Mouse (Mus musculus) limb, embryonic 12.5 days (tissue): ENCODE measurements at regions not wholly inside any gene's neighbourhood (a gene's known extent, or its start where the extent isn't known, plus 50 kb on each side); places are given as distances from the start of the nearest gene placed in this dataset.

ENCODE experiments used
- ATAC-seq: fragments of 200-750 bp; cut with Nextera tagmentation; 2 replicates; pipeline ENCODE4 v1.8.0; 2017; ENCODE audit warnings: low read depth, moderate TSS enrichment; ENCODE audit not compliant: insufficient number of reproducible peaks, insufficient read depth, low FRiP score, low TSS enrichment
- H3K27ac ChIP-seq: fragments of 300-500 bp; sonication (generic); 2 replicates; pipeline ENCODE4 v1.5.1; 2016; ENCODE audit warnings: mild to moderate bottlenecking, moderate library complexity
- H3K27me3 ChIP-seq: fragments of 300-500 bp; sonication (generic); 2 replicates; pipeline ENCODE4 v1.6.1; 2016; ENCODE audit warnings: mild to moderate bottlenecking, moderate library complexity
- H3K36me3 ChIP-seq: fragments of 300-500 bp; sonication (generic); 2 replicates; pipeline ENCODE4 v1.6.1; 2016; ENCODE audit warnings: mild to moderate bottlenecking, moderate library complexity
- H3K4me1 ChIP-seq: fragments of 300-500 bp; sonication (generic); replicated peaks from 2 replicates; pipeline ENCODE4 v1.6.1; 2016
- H3K4me2 ChIP-seq: fragments of 300-500 bp; sonication (generic); 2 replicates; pipeline ENCODE4 v1.6.1; 2016; ENCODE audit warnings: mild to moderate bottlenecking, moderate library complexity
- H3K4me3 ChIP-seq: fragments of 300-500 bp; sonication (generic); replicated peaks from 2 replicates; pipeline ENCODE4 v1.5.1; 2016; ENCODE audit warnings: mild to moderate bottlenecking
- H3K9ac ChIP-seq: fragments of 300-500 bp; sonication (generic); replicated peaks from 2 replicates; pipeline ENCODE4 v1.6.1; 2016; ENCODE audit warnings: mild to moderate bottlenecking, moderate library complexity
- H3K9me3 ChIP-seq: fragments of 300-500 bp; sonication (generic); 2 replicates; pipeline ENCODE4 v1.6.1; 2016; ENCODE audit warnings: mild to moderate bottlenecking, moderate library complexity
- WGBS: fragments of 180-500 bp; shearing (Covaris S2); methylation state at CpG from one replicate; pipeline ENCODE4 v1.1.7; 2016; 5-methylcytosine and 5-hydroxymethylcytosine counted together

GRCm38 (mm10) chr16:55540336-55541015 is 242.7 kb upstream of the Zpld1 start:
- no peak for ATAC-seq
- Histone ChIP-seq H3K9ac (no peak overlapping the region), H3K4me3 (no peak overlapping the region), H3K27ac (no peak overlapping the region), H3K27me3 (no peaks in the 10 kb centered on the region), H3K4me1 (no peaks in the 10 kb centered on the region), H3K4me2 (no peak overlapping the region), H3K36me3 (no peaks in the 10 kb centered on the region), H3K9me3 (no peaks in the 10 kb centered on the region)
- 88% methylated on average over 3 of the region's 3 CpGs for WGBS

DNA sequence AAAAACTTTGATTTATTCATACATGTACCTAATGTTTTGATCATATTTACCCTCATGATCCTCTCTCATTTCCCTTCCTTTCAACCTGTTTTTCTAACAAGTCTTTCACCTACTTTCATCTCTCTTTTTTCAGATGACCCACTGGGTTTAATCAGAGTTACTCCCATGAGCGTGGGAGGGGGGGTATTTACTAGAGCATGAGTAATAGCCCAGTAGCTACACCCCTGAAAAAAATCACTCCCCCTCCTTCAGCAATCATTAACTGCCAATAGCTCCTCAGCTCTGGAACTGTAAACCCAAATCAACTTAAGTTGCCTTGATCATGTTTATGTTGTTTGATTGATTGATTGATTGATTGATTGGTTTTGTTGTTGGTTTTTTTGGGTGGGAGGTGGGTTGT is 241.4 kb upstream of the Zpld1 start:
- Histone ChIP-seq H3K9me3 (no peaks in the 10 kb centered on the region), H3K4me2 (no peak overlapping the region), H3K4me1 (no peaks in the 10 kb centered on the region), H3K4me3 (no peak overlapping the region), H3K27ac (no peak overlapping the region), H3K36me3 (no peaks in the 10 kb centered on the region), H3K27me3 (no peaks in the 10 kb centered on the region), H3K9ac (no peak overlapping the region)
- 65% methylated on average over 1 of the region's 1 CpGs for WGBS
- no peak for ATAC-seq

DNA sequence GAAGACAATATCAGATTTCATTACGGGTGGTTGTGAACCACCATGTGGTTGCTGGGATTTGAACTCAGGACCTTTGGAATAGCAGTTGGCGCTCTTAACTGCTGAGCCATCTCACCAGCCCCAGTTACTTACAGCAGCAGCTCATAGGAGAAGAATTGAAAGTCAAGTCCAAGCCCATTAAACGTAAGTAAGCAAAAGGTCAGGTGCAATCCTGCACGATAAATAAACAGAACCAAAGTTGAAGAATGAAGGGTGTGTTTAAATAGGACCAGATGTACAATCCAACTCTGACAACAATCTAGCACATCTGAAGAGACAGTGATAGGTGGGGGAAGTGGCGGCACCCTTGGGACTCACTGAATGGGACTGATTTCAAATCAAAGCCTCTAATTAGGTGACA is 239.8 kb upstream of the Zpld1 start:
- H3K9me3 ChIP-seq, result no peaks in the 10 kb centered on the region
- H3K27ac ChIP-seq, result no peak overlapping the region
- ATAC-seq, result no peak
- 83% methylated on average over 5 of the region's 5 CpGs for WGBS
- H3K36me3 ChIP-seq, result no peaks in the 10 kb centered on the region
- no peak overlapping the region for H3K4me2 ChIP-seq
- no peak overlapping the region for H3K4me3 ChIP-seq
- H3K4me1 ChIP-seq, result no peaks in the 10 kb centered on the region
- no peak overlapping the region for H3K9ac ChIP-seq
- no peaks in the 10 kb centered on the region for H3K27me3 ChIP-seq

DNA sequence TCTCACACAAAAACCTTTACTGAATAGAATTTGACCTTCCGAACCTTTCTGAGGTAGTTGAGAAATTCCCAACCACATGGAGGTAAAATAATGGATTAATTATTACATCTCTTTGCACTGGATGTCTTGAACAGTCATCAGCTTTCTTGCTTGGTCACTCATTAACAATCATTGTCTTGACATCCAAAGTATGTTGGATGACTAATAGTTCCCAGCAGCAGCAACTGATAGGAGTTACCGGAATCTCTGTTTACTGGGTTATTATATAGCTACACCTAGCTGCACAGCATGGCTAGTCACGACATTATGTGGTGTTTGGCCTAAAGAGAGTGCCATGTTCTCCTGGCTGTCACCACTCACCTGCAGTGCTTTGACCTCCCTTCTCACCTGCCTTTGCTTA is 234.9 kb upstream of the Zpld1 start:
- Histone ChIP-seq H3K27me3 (no peaks in the 10 kb centered on the region), H3K36me3 (no peaks in the 10 kb centered on the region), H3K4me3 (no peak overlapping the region), H3K9ac (no peak overlapping the region), H3K9me3 (no peaks in the 10 kb centered on the region), H3K27ac (no peak overlapping the region), H3K4me1 (no peaks in the 10 kb centered on the region), H3K4me2 (no peak overlapping the region)
- 90% methylated on average over 3 of the region's 3 CpGs for WGBS
- no peak for ATAC-seq

DNA sequence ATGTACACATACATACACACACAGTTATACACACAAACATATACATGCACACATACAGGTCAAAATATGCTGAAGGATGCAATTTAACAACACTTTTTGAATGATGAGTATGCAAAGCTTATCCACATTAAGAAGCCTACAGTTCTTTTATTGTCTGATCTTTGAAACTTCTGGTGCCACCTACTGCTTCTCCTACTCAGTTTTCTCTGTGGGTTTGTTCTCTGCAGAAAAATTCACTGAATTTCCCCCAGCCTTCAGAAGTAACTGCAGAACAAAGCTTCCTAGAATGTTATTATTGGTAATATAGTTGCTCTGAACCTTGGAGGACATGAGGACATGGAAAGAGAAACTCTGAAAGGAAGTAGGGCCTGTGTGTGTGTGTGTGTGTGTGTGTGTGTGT is 233.1 kb upstream of the Zpld1 start:
- no peaks in the 10 kb centered on the region for H3K27me3 ChIP-seq
- H3K27ac ChIP-seq, result no peak overlapping the region
- no peaks in the 10 kb centered on the region for H3K4me1 ChIP-seq
- no peak overlapping the region for H3K9ac ChIP-seq
- no peak for ATAC-seq
- H3K9me3 ChIP-seq, result no peaks in the 10 kb centered on the region
- no peak overlapping the region for H3K4me3 ChIP-seq
- H3K4me2 ChIP-seq, result no peak overlapping the region
- no peaks in the 10 kb centered on the region for H3K36me3 ChIP-seq

GRCm38 (mm10) chr16:55527680-55528079 is 229.9 kb upstream of the Zpld1 start:
- Histone ChIP-seq H3K9ac (no peak overlapping the region), H3K27ac (no peak overlapping the region), H3K4me2 (no peak overlapping the region), H3K27me3 (no peaks in the 10 kb centered on the region), H3K4me1 (no peaks in the 10 kb centered on the region), H3K9me3 (no peaks in the 10 kb centered on the region), H3K36me3 (no peaks in the 10 kb centered on the region), H3K4me3 (no peak overlapping the region)
- WGBS, result 85% methylated on average over 5 of the region's 5 CpGs
- ATAC-seq, result no peak

DNA sequence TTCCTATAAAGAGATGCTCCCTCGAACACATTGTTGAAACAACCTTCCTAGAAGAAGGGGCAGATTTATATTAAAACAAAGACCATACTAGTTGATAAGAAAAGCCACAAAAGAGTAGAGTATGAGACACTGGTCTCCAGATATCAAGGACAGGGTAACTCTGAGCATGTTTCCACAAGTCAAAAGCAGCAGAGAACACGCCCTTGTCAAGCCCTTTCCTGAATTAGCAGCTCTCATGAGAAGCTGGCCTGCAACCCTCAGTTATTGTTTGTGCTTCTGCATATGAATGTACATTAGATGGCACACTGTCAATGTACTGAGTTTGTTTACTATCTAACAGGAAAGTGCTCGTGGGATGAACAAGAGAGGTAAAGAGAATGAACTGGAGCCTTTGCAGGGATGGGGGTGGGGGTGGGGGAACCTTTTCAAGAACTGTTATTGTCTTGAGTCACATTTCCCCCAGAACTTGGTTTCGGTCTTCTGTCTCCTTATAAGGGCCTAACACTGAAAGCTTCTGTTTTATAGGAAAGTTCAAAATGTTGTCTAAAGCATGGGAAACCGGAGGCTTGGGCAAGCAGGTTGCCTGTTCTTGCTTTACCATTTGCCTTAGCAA is 228.6 kb upstream of the Zpld1 start:
- Histone ChIP-seq H3K9me3 (no peaks in the 10 kb centered on the region), H3K4me2 (no peak overlapping the region), H3K4me1 (no peaks in the 10 kb centered on the region), H3K27ac (no peak overlapping the region), H3K9ac (no peak overlapping the region), H3K36me3 (no peaks in the 10 kb centered on the region), H3K27me3 (no peaks in the 10 kb centered on the region), H3K4me3 (no peak overlapping the region)
- ATAC-seq, result no peak
- WGBS, result 76% methylated on average over 5 of the region's 5 CpGs

DNA sequence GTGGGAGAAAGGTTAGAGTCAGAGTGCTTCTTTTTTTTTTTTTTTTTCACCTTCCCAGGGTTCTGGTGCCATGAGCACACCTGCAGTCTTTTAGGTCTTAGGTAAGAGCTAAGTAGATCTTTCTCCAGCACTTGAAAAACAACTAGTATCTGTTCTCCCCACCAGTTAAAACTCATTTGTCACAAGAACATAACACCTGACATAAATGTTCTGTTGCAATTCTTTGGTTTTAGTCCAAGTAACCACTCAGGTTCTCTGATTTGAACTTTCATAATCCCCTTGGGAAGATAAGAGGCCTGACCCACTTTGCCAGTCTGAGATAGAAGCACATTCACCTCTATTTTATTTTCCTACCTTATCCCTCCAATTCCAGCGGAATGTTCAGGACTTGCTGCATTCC is 225.5 kb upstream of the Zpld1 start:
- Histone ChIP-seq H3K4me3 (no peak overlapping the region), H3K27me3 (no peaks in the 10 kb centered on the region), H3K36me3 (no peaks in the 10 kb centered on the region), H3K4me2 (no peak overlapping the region), H3K9me3 (no peaks in the 10 kb centered on the region), H3K4me1 (no peaks in the 10 kb centered on the region), H3K27ac (no peak overlapping the region), H3K9ac (no peak overlapping the region)
- ATAC-seq, result no peak
- WGBS, result 92% methylated on average over 1 of the region's 1 CpGs

- no peaks in the 10 kb centered on the region for H3K36me3 ChIP-seq
- no peak overlapping the region for H3K27ac ChIP-seq
- H3K9ac ChIP-seq, result no peak overlapping the region
- H3K4me1 ChIP-seq, result no peaks in the 10 kb centered on the region
- H3K4me3 ChIP-seq, result no peak overlapping the region
- H3K27me3 ChIP-seq, result no peaks in the 10 kb centered on the region
- no peaks in the 10 kb centered on the region for H3K9me3 ChIP-seq
- H3K4me2 ChIP-seq, result no peak overlapping the region
- ATAC-seq, result no peak
- 93% methylated on average over 1 of the region's 1 CpGs for WGBS
Observed at GRCm38 (mm10) chr16:55522283-55522682, 224.5 kb upstream of the Zpld1 start.

DNA sequence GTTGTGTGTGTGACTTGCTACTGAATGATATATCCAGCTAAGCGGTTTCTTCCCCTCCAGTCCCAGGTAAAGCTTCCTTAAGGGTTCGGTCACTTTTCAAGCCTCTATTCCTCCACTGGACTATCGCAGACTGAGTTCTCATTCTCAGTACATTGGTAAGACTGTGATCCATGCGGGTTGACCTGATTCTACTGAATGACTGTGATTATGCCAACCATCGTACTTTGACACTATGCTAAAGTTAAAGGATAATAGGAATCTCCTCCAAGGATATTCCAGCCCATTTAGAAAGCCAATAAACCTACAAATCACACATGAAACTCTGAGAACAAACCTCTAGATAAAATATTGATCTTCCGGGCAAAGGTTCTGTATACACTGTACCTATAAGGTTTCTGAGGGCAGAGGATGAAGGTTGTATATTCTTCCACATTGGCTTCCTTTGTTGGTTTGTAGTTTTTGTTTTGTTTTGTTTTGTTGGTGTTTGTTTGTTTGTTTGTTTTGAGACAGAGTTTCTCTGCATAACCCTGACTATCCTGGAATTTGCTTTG is 223.7 kb upstream of the Zpld1 start:
- H3K9me3 ChIP-seq, result no peaks in the 10 kb centered on the region
- no peaks in the 10 kb centered on the region for H3K36me3 ChIP-seq
- H3K4me3 ChIP-seq, result no peak overlapping the region
- no peak overlapping the region for H3K4me2 ChIP-seq
- no peak for ATAC-seq
- WGBS, result 93% methylated on average over 6 of the region's 6 CpGs
- H3K4me1 ChIP-seq, result no peaks in the 10 kb centered on the region
- no peak overlapping the region for H3K9ac ChIP-seq
- H3K27me3 ChIP-seq, result no peaks in the 10 kb centered on the region
- no peak overlapping the region for H3K27ac ChIP-seq

DNA sequence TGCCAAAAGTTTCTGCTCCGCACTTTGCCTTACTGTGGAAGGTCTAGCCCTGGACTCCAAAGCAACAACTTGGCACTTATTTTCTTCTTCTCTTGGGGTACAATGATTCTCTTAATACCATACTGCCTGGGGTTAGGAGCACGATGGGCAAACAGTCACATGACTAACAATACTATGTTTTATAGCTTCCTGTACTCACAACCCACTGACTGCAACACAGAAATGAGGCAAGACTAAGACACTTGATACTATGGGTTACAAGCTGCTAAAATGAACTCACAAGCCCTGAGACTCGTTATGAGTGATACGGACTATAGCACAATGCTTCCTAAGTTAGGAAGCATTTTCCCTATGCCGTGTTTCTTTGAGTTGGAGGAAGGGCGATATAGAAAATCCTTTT is 222.3 kb upstream of the Zpld1 start:
- Histone ChIP-seq H3K4me3 (no peak overlapping the region), H3K4me1 (no peaks in the 10 kb centered on the region), H3K27ac (no peak overlapping the region), H3K9me3 (no peaks in the 10 kb centered on the region), H3K4me2 (no peak overlapping the region), H3K36me3 (no peaks in the 10 kb centered on the region), H3K9ac (no peak overlapping the region), H3K27me3 (no peaks in the 10 kb centered on the region)
- 75% methylated on average over 6 of the region's 6 CpGs for WGBS
- ATAC-seq, result no peak

- 80% methylated on average over 1 of the region's 1 CpGs for WGBS
- Histone ChIP-seq H3K4me1 (no peaks in the 10 kb centered on the region), H3K27me3 (no peaks in the 10 kb centered on the region), H3K4me3 (no peak overlapping the region), H3K9me3 (no peaks in the 10 kb centered on the region), H3K27ac (no peak overlapping the region), H3K4me2 (no peak overlapping the region), H3K9ac (no peak overlapping the region), H3K36me3 (no peaks in the 10 kb centered on the region)
- no peak for ATAC-seq
Observed at GRCm38 (mm10) chr16:55519646-55520045, 221.9 kb upstream of the Zpld1 start.
